Mouse (Mus musculus) thymus, adult 2 months (tissue): ENCODE measurements around the gene Polr2c. TPM values are rescaled to one million over a fixed set of nuclear protein-coding genes. Genes with fewer than 3 reads are reported as not detected.

Experiments
- DNase-seq: peaks from one replicate; pipeline ENCODE4 v3.0.0; 2021
- H3K27ac ChIP-seq: fragments of 200-500 bp; 2 replicates; pipeline ENCODE4 v1.5.1; 2012; ENCODE audit warnings: low read length, control low read depth; ENCODE audit not compliant: control insufficient read depth, insufficient read depth
- H3K27me3 ChIP-seq: fragments of 200-500 bp; 2 replicates; pipeline ENCODE4 v1.6.1; 2012; ENCODE audit warnings: mild to moderate bottlenecking, low read length, moderate library complexity, mixed read lengths; ENCODE audit not compliant: control insufficient read depth, insufficient read depth
- H3K36me3 ChIP-seq: fragments of 200-500 bp; 2 replicates; pipeline ENCODE4 v1.6.1; 2012; ENCODE audit warnings: mild to moderate bottlenecking, low read length, moderate library complexity; ENCODE audit not compliant: control insufficient read depth, insufficient read depth
- H3K4me1 ChIP-seq: fragments of 200-500 bp; replicated peaks from 2 replicates; pipeline ENCODE4 v1.6.1; 2012; ENCODE audit warnings: low read length; ENCODE audit not compliant: control insufficient read depth, insufficient read depth
- H3K4me3 ChIP-seq: fragments of 200-500 bp; 2 replicates; pipeline ENCODE4 v1.5.1; 2012; ENCODE audit warnings: mild to moderate bottlenecking, low read length, control low read depth, moderate library complexity; ENCODE audit not compliant: control insufficient read depth, insufficient read depth
- CTCF ChIP-seq: fragments of 200-500 bp; IDR thresholded peaks from 2 replicates; pipeline ENCODE4 v1.5.1; 2012; ENCODE audit warnings: mild to moderate bottlenecking, control low read depth, low read length, moderate library complexity, borderline replicate concordance; ENCODE audit not compliant: control insufficient read depth, poor library complexity, insufficient read depth; ENCODE audit errors: extremely low read depth
- POLR2A ChIP-seq: fragments of 200-500 bp; IDR thresholded peaks from 2 replicates; pipeline ENCODE4 v1.6.1; 2012; ENCODE audit warnings: mild to moderate bottlenecking, low read length, control low read depth, moderate library complexity; ENCODE audit not compliant: control insufficient read depth, poor library complexity, insufficient read depth; ENCODE audit errors: extremely low read depth
- WGBS: fragments of 180-500 bp; shearing (Covaris S2); methylation state at CpG from one replicate; pipeline ENCODE4 v1.1.7; 2018; 5-methylcytosine and 5-hydroxymethylcytosine counted together
- polyA plus RNA-seq: library from polyadenylated mRNA; depleted of rRNA; stranded (reverse); fragments of >200 nt; gene quantifications from 2 replicates; pipeline ENCODE4 v1.2.3, GENCODE M21; 2012

Gene Polr2c
- polyA plus RNA-seq, 1 experiment, result 160 TPM

DNA sequence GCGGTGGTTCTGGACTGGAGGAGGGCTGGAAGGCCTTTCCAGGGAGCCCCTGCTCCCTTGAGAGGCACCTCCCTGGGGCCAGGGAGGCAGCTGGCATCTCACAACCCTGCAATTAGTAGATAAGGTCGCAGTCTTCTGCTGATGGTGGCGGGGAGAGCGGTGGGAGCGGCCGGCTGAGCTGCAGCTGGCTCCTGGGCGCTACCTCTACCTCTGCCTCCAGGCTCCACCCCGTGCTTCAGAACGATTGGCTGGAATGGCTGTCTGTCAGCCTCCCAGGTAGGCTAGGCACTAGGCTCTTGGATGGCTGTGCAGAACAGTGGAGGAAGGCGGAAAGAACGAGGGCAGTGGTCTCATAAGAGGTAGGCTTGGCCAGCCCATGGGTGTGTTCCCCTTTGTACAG lies 42.0 kb downstream of the Polr2c start:
- Histone ChIP-seq H3K27ac (no peak overlapping the region), H3K4me1 (peaks cover 4% of the 10 kb centered on the region), H3K4me3 (no peak overlapping the region), H3K27me3 (no peaks in the 10 kb centered on the region), H3K36me3 (no peaks in the 10 kb centered on the region)
- no peak for DNase-seq
- TF ChIP-seq POLR2A (no peak), CTCF (no peak)
- WGBS, result 61% methylated on average over 11 of the region's 11 CpGs

DNA sequence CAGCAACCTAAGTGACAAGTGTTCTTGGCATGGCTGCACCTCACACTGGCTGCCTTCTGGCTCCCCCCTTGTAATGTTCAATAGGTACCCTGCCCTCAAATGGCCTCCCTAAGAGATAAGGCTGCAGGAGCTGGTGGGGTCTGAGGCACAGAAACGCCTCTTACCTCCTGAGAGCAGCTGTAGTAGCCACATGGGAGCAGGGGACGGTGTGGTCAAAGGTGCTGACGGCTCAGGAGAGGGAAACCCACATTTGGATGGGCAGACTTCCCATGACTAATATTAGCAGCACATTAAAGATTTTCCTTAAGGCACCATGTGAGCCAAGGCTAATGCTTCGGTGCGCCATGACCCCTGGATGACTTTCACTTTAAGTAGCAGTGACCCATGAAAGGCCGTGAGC lies 43.4 kb downstream of the Polr2c start:
- Histone ChIP-seq H3K36me3 (no peaks in the 10 kb centered on the region), H3K27ac (no peak overlapping the region), H3K4me3 (no peak overlapping the region), H3K4me1 (peaks cover 4% of the 10 kb centered on the region), H3K27me3 (no peaks in the 10 kb centered on the region)
- no peak for TF ChIP-seq CTCF
- no peak for TF ChIP-seq POLR2A
- 83% methylated on average over 6 of the region's 6 CpGs for WGBS
- DNase-seq, result no peak

DNA sequence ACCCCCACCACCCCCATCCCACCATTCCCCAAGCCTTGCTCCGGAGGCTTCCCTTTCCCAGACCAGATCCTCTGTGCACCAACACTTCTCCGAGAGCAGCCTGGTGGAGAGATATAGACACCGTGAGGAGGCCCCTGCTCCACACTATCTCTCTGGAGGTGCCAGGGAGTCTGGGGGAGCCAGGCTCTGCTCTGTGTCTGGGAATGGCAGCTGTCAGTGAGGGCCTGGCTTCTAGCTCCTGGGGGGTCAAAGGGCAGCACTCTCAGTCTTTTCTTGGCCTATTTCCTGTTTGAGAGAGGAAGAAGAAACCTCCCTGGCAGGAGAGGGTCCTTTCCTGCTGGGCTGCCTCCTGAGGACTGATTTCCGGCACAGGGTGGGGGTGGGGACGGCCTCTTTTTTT lies 43.8 kb downstream of the Polr2c start:
- Histone ChIP-seq H3K36me3 (no peaks in the 10 kb centered on the region), H3K27ac (no peak overlapping the region)

DNA sequence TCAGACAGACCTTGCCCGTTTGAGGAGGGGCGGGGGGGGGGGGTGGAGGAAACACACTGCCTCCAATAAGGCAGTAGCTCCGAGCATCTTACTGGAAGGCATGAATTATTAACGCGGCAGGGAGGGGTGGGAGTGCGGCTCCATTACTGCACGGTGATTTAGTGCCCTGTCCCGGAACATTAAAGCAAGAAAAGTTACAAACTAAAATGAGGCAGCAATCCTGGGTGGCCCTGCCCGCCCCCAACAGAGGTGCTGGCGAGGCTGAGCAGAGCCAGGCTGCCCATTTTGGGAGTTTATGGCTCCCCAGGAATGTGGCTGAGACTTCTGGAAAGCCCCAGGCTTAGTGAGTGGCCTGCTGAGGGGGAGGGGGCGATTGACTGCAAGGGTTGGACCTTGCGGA lies 46.5 kb downstream of the Polr2c start:
- peaks cover 7% of the 10 kb centered on the region for H3K4me1 ChIP-seq
- WGBS, result 90% methylated on average over 12 of the region's 12 CpGs
- no peaks in the 10 kb centered on the region for H3K36me3 ChIP-seq
- no peak overlapping the region for H3K27ac ChIP-seq
- H3K4me3 ChIP-seq, result no peak overlapping the region
- no peaks in the 10 kb centered on the region for H3K27me3 ChIP-seq
- TF ChIP-seq POLR2A (no peak), CTCF (no peak)
- no peak for DNase-seq

More for the DNA sequence above, 43.8 kb downstream of the Polr2c start:
- Histone ChIP-seq H3K4me3 (no peak overlapping the region), H3K4me1 (peaks cover 4% of the 10 kb centered on the region), H3K27me3 (no peaks in the 10 kb centered on the region)
- TF ChIP-seq CTCF (no peak), POLR2A (no peak)
- no peak for DNase-seq
- WGBS, result 65% methylated on average over 5 of the region's 5 CpGs

DNA sequence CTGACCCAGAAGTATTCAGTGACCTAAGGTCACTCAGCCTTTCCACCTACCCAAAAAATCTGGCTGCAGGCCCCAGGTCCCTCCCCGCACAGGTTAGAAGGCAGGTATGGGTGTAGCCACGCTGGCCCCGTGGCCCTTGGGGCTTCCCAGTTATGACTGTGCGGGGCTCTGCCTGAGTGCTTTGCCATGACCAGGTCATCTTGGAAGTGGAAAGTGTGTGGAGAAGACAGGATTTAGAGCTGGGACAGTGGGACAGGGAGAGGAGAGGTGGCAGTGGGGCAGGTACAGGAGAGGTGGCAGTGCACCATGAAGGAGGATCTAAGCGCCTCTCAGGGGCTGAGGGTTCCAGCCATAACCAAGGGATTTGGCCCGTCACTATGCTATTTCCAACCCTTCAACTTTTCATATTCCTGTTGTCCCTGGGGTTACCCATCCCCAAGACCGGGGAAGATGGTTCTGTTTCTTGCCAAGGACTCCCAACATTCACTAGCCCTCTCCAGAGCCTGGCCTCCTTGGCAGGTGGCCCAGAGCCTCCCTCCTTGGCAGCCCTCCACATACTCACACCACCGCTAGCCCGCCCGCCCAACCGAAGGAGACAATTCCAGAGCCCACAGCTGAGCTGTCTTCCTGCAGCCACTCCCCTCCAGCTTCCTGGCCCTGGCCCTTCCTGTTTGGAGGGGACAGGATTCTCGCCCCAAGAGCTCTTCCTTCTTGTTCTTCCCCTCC lies 47.4 kb downstream of the Polr2c start:
- no peaks in the 10 kb centered on the region for H3K27me3 ChIP-seq
- no peak overlapping the region for H3K27ac ChIP-seq
- no peak overlapping the region for H3K4me3 ChIP-seq
- WGBS, result 91% methylated on average over 12 of the region's 12 CpGs
- TF ChIP-seq CTCF (no peak), POLR2A (no peak)
- no peaks in the 10 kb centered on the region for H3K36me3 ChIP-seq
- H3K4me1 ChIP-seq, result peaks cover 7% of the 10 kb centered on the region
- no peak for DNase-seq

DNA sequence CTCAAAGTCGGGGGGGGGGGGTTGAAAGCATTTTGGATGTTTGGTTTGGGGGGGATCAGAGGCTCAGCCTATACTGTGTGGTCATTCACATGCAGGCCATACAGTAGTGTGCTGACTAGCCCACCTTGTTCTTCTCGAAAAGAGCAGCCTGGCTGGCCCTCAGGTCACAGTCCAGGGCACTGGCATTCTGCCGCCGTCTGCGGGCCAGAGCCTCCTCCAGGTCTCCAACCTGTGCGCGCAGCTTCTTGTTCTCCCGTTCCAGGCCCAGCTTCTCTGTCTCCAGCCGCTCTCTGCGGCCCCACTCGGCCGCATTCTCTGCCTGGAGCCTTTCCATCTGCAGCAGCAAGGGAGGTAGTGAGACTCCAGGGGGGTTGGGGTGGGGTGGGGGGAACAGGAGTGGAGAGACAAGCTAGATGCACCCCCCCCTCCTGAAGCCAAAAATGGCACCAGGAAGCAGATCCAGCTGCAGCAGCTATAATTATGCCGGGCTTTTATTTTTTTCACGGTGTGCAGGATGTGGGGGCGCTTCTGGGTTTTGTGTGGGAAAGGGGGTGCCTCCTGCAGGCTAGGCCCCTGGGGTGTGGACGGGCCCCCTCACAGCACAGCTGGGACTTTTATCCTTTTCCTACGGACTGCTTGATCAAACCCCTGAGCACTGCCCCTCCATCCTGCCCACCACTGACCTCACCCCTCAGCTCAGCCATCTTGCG lies 50.5 kb downstream of the Polr2c start:
- H3K27ac ChIP-seq, result no peak overlapping the region
- peaks cover 2% of the 10 kb centered on the region; the same call in 1 of the 2 replicates for H3K4me1 ChIP-seq
- 74% methylated on average over 18 of the region's 18 CpGs for WGBS
- no peak for DNase-seq
- no peaks in the 10 kb centered on the region for H3K36me3 ChIP-seq
- TF ChIP-seq POLR2A, result no peak
- TF ChIP-seq CTCF, result no peak
- H3K27me3 ChIP-seq, result no peaks in the 10 kb centered on the region
- H3K4me3 ChIP-seq, result no peak overlapping the region

DNA sequence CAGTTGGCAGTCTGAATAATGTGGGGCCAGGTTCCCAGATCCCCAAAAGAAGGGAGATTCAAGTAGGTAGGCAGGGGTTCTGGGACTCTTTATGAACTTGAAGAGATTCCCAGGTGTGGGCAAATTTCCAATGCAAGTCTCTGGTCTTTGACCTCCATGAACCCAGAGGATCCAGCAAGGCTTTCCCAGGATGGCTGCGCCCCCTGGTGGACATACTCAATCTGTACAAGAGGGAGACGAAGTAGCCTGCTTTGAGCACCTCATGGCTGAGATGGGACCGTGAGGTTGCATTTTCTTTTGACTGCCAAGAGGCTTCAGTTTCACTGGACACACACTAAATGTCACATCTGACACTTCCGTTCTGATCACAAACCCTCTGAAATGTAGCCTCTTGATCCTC lies 51.6 kb downstream of the Polr2c start:
- DNase-seq, result peak; percentile 73
- peaks cover 2% of the 10 kb centered on the region; the same call in 1 of the 2 replicates for H3K4me1 ChIP-seq
- no peak overlapping the region for H3K27ac ChIP-seq
- no peaks in the 10 kb centered on the region for H3K27me3 ChIP-seq
- TF ChIP-seq CTCF, result peak; percentile 64; the same call in 1 of the 2 replicates
- TF ChIP-seq POLR2A, result no peak
- no peaks in the 10 kb centered on the region for H3K36me3 ChIP-seq
- WGBS, result 15% methylated on average over 4 of the region's 4 CpGs
- no peak overlapping the region for H3K4me3 ChIP-seq
